Mouse (Mus musculus): ENCODE data around the gene Atad3a.

Atad3a gene

GRCm38 (mm10) chr4:155692421-155692820, 68.5 kb downstream of the Atad3a start:
- DNase-seq: no peak
